Mouse (Mus musculus) adrenal gland, adult 8-10 months (tissue): Measurements from ENCODE around the gene Taf8. TPM values are rescaled to one million over a fixed set of nuclear protein-coding genes. Genes with fewer than 3 reads are reported as not detected.

ENCODE experiments used
- DNase-seq: peaks from one replicate; pipeline ENCODE4 v3.0.0; 2022
- total RNA-seq, 4 experiments: library from RNA; stranded (reverse); gene quantifications; 2 replicates each; pipeline ENCODE4 v1.2.4; 2022

Gene Taf8
- total RNA-seq, 4 experiments from 2014 or later, result 22.8 to 29.9 (median 25.9) TPM

- no peak for DNase-seq
These were observed 17.7 kb downstream of the Taf8 start for GRCm38 (mm10) chr17:47484241-47484921.

DNA sequence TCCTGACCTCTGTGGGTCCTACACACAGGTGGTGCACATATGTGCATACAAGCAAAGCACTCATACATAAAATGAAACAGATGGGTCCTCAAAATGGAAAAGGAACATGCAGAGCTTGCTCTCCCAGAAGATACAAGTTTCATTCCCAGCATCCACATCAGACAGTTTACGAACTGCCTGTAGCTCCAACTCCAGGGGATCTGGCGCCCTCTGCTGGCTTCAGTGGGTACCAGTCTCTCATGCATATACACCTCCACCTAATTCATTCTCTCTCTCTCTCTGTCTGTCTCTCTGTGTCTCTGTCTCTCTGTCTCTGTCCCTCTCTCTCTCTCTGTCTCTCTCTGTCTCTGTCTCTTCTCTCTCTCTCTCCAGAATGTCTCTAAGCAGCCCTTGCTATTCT lies 19.7 kb downstream of the Taf8 start:
- no peak for DNase-seq

DNA sequence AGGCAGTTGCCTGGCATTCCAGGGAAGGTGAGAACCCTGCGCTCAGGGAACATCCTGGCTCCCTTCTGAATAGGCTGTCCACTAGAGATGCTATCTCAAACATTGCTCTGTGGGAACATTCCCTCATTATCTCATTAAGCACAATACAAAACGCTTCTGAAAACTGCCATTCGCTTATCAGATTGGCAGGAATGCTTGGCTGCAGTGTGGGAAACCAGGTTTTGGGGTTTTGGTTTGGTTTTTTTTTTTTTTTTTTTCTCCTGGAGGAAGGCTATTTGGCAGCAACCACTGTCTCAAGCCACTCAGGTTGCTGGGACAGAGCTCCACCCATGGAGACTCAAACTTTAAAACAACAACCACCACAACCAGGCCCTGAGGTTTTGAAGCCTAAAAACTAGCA lies 22.2 kb downstream of the Taf8 start:
- DNase-seq, result no peak

DNA sequence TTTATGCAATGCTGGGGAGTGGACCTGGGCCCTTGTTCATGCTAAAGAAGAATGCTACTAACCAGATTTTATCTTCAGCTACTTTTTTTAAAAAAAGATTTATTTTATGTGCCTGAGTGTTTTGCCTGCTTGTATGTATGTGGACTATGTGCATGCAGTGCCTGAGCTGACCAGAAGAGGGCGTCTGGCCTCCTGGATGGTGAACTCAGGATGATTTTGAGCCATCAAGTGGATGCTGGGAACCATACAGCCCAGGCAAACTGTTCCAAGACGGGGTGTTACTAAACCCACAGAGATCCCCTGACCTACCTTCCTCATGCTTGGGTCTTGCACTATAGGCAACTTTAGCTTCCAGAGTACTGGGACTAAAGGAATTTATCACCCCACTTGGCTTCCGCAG lies 26.4 kb downstream of the Taf8 start:
- DNase-seq, result no peak

DNA sequence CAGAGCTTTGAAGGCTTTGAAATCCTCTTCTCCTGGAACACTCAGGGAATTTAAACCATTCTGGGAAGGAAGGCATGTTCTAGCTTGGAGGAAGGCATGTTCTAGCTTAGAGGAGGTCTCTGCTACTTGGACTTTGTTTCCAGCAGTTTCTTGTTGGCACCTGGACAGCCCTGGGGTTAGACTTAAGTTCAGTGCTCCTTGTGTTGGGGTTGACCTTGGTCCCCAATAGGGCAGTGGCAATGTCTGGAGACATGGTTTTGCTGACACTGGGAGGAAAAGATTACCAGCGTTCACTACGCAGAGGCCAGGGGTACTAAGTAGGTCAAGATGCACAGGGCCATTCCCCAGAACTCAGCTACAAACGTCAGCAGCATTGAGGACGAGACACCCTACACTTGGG lies 26.9 kb downstream of the Taf8 start:
- no peak for DNase-seq

DNA sequence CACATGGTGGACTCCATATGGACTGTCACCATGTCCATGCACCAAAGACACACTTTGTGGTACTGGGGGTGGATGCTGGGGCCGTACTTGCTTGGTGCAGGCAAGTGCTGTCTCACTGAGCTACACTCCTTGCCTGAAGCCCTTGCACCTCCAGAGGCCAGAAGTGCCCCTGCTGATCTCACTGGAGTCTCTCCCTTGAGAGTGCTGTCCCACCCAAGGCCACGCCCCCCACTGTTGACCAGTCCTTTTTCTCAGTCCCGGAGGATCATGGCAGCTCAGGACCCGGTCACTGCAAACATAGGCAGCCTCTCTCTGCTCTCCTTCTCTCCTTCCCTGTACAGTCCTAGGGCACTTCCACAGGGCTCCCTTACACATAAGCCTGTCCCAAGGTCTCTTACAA lies 27.8 kb downstream of the Taf8 start:
- DNase-seq, result no peak

GRCm38 (mm10) chr17:47473434-47473974 lies 28.6 kb downstream of the Taf8 start:
- no peak for DNase-seq

GRCm38 (mm10) chr17:47472435-47473350 lies 29.4 kb downstream of the Taf8 start:
- no peak for DNase-seq

- no peak for DNase-seq
These were observed 31.4 kb downstream of the Taf8 start for GRCm38 (mm10) chr17:47470686-47471085.

DNA sequence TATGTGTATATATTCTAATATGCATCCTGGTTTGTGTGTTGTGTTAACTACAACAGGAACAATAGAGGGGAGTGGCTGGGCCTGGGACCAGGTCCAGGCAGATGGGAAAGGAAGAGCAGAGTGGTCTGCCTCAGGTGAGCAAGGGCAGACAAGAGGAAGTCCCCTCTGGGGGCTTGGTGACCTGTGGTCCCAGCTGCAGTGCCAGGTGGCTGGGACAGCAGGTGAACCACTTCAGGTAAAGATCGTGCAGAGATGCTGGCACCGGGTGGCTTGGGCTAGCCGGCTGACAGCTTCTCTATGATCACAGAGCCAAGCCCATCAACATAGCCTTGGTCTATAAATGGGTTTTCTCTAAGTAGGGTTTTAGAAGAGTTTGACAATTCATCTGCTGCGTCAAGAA lies 32.0 kb downstream of the Taf8 start:
- DNase-seq, result no peak

DNA sequence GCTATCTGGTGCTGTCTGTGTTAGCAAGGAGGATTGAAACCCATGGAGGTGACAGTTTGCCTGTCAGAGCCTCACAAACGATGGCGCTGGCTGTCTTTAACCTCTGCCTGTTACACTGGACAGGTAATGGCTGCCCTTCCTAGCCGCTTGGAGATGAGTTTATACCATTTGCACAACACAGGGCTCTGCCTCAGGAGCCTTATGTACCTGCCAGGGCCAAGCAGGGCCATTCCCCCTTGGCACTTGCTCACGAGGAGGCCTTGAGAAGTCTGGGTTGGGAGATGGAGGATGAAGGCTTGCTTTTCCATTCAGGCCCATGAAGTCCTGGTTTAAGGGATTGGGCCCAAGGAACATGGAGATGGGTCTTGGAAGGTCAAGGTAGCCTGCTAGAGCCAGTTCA lies 32.5 kb downstream of the Taf8 start:
- DNase-seq, result no peak

DNA sequence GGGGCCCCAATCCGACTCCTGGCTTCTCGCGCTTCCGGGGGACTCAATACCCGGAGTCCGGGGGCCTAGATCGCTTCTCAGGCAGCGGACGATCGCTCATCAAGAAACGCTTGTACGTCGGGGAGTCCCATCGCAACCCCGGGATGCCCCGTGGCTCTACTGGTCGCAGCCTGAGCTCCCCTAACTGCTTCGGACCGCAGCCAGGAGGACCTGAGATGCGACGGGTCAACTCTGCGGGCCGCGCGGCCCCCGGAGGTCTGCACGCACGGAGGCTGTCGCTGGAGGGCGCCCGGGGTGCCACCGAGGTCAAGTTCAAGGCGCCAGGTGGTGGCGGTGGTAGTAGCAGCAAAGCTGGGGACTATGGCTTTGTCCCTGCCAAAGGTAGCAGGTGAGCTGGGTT lies 33.6 kb downstream of the Taf8 start:
- no peak for DNase-seq

DNA sequence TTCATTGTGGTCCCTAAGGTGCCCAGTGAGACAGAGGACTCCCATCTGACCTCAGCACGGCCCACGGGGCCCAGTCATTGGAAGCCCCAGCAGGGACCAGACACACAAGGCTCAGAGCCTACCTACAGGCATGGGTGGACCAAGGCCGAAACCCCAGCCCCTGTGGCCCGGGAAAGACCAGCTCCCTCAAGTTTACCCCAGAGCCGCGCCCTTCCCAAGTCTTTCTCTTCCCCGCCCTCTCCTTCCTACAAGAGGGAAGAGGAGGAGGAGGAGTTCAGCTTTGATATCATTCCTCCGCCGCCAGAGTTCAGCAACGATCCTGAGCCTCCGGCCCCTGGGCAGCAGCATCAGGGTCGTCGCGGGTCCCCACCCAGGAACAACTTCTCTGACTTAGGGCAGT lies 34.0 kb downstream of the Taf8 start:
- DNase-seq, result no peak

DNA sequence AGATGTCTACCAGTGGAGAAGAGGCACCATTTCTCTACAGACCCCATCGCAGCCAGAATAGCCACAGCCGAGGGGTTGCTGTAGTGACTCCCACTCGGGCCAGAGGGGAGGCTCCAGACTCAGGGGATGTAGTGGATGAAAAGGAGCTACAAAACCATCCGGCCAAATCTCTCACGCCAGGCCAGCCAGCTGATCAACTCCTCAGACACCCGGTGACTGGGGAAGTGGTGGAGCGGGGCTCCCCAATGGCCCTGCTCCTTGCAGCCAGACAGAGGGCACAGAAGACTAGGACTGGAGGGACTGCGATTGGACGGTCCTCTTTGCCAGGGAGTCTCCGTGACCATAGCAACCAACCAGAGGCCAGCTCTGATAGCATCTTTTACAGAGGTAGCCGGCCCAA lies 34.4 kb downstream of the Taf8 start:
- DNase-seq, result no peak

GRCm38 (mm10) chr17:47466284-47466683 lies 35.8 kb downstream of the Taf8 start:
- DNase-seq, result no peak

DNA sequence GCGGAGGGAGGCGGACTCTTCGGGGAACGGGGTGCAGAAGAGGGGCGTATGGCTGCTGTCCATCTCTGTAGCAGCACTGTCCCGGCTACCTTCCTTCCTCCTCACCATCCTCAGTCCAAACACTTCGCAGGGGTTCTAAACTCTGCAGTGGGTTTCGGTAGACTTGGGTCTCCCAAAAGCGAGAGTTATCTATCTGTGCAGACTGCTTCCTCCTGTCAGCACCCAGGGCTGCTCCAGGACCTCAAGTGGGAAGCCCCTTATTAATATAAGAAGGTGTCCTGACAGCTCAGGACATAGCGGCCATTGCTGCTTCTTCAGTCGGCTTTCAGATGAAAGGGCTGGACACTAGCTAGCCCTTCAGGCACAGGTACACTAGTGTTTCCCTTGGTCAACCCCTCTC lies 37.1 kb downstream of the Taf8 start:
- DNase-seq, result no peak

DNA sequence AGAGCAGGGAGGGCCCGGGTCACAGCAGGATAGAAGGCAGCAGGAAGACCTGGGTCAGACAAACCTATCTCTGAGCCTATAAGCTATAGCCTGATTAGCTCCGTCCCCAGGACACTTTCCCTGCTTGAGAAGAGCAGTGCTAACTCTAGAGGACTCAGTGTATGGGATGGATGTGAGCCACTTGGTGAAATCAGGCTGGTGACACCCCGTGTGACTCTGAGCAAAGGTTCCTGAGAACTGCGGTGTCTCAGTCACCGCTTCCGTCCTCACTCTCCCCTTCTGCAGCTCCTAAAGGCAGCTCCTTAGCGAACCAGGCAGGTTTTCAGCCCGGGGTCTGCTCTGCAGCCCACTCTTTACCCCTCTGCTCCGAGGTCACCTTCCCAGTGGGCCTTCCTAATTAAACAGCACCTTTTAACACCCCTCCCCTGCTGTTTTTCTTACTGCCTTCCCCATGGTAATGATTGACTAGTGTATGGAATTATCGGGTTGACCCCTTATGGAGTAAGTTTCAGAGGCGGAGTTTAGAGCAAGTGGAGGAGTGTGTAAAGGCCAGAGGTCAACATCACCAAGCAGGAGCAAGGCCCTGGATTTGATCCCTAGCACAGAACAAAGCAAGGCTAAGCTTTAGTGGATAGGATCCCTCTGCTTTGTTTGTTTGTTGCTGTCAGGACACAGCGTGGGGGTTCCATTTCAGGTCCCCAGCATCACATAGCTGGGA lies 37.7 kb downstream of the Taf8 start:
- no peak for DNase-seq

- no peak for DNase-seq
These were observed 39.2 kb downstream of the Taf8 start for GRCm38 (mm10) chr17:47462728-47463388.

GRCm38 (mm10) chr17:47462209-47462608 lies 39.9 kb downstream of the Taf8 start:
- DNase-seq, result no peak

DNA sequence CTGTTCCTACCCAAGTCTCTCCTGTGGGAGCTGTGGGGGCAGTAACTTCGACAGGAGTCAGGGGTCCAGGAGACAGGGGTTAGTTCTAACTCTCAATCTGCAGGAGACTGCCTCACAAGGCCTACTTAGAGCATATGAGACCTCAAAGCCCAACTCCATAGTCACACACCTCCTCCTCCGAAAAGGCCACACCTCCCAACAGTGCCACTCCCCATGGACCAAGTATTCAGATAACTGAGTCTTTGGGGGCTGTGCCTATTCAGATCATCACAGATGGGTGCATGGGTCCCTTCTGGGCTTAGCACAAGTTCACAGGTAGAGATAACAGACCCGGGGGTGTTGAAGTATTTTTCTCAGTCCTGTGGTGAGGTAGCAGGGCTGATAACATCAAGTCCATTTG lies 40.4 kb downstream of the Taf8 start:
- DNase-seq, result no peak

DNA sequence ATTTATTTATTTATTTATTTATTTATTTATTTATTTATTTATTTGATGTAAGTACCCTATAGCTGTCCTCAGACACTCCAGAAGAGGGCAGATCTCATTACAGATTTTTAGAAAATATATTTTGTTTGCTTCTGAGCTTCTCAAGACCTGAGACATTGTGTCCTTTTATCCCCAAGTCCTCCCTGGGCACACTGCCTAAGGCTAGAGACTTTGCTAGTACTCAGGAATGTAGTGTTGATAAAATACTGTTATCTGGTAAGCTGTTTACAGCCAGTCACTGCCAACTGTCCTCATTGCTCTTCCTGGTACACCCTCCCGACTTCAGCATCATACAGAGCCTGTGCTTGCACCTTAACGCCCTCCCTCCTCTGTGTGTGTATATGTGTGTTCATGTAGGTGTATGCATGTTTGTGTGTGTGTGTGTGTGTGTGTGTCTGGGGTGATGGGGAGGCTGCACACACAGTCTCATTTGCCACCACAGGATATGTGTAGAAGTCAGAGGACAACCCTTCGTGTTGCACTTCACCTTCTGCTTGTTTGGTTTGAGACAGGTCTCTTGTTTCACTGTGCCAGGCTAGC lies 42.7 kb downstream of the Taf8 start:
- no peak for DNase-seq

- DNase-seq, result no peak
These were observed 43.2 kb downstream of the Taf8 start for GRCm38 (mm10) chr17:47458936-47459335.
